Mouse (Mus musculus) brain, embryonic 14.5 days (tissue): ENCODE measurements around the gene Rabgef1.

Experiments
- CTCF ChIP-seq: fragments of 200-500 bp; IDR thresholded peaks from 2 replicates; pipeline ENCODE4 v1.5.1; 2012; ENCODE audit warnings: inconsistent platforms, mild to moderate bottlenecking, moderate library complexity, borderline replicate concordance; ENCODE audit not compliant: insufficient read depth, insufficient read length; ENCODE audit errors: extremely low read depth
- POLR2A ChIP-seq: fragments of 200-500 bp; IDR thresholded peaks from 2 replicates; pipeline ENCODE4 v1.6.1; 2012; ENCODE audit warnings: mild to moderate bottlenecking, inconsistent platforms, borderline replicate concordance; ENCODE audit not compliant: poor library complexity, insufficient read depth, insufficient read length, severe bottlenecking; ENCODE audit errors: extremely low read depth

- TF ChIP-seq CTCF, result no peak
- TF ChIP-seq POLR2A, result peak; percentile 51; the same call in 1 of the 2 replicates
Observed at GRCm38 (mm10) chr5:130255017-130255720, 83.6 kb downstream of the Rabgef1 start, which contains the start of the genes Sbds and Tyw1.
